Mouse (Mus musculus) heart, postnatal 10 days (tissue): ENCODE data around the gene Serpina3m. TPM values are rescaled to one million over a fixed set of nuclear protein-coding genes. Genes with fewer than 3 reads are reported as not detected.
"Not testable (repeated sequence)": the region's sequence is repeated elsewhere in the genome, so short reads cannot be mapped to it uniquely, and the experiment has no call there.

ENCODE experiments used
- DNase-seq, 2 experiments: peaks; one replicate each; pipeline ENCODE4 v3.0.0; 2021
- intact Hi-C: fragments of 180-260 bp; cut with DNase I; formaldehyde crosslinking; loops from one replicate; pipeline ENCODE4 v1.15.1; 2025
- total RNA-seq, 2 experiments: library from RNA; stranded (reverse); gene quantifications; 2 replicates each; pipeline ENCODE4 v1.2.3; 2021

Serpina3m gene
- not detected for total RNA-seq

DNA sequence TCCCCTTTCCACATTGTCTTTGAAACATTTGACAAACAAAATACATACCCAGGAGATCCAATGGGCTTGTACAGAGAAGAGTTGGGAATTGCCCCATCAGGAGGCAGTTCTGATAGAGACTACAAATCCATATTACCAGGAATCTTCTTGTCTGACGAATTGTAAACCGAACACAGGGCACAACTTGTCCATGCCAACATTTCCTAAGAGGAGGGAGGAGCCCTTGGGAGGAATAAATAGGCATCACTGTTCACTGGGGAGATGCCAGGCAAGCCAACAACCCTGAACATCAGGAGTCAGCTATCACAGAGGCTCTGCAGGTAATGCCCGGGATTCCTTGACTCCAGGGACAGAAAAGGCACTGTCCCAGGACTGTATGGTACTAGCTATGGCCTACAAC lies at the start of gene Serpina3m, which contains the start of gene Serpina3k:
Serpina3m (plus strand) TSS at position 261 of the 400 bp plus-strand sequence.
Serpina3k (plus strand) TSS at position 261 of the 400 bp plus-strand sequence.
- intact Hi-C loops, DNase-seq: not testable (repeated sequence)

DNA sequence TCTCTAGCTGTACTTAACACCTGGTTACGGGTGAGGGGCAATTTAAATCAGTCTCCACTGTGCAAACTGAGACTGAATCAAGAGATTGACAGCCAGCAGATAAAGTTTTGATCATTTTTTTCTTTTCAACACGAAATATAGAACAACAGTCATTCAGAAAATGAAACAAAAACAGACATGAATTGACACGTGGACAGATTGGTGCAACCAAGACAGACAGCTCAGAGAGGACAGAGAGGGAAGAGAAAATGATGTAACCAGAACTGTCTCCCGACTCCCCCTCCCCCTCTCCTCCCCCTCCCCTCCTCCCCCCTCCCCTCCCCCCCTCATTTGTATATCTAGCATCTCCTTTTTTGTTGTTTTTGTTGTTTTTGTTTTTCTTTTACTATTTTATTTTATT lies 48.4 kb upstream of the Serpina3m start:
- no peak for DNase-seq
- intact Hi-C loops: no loop called here

DNA sequence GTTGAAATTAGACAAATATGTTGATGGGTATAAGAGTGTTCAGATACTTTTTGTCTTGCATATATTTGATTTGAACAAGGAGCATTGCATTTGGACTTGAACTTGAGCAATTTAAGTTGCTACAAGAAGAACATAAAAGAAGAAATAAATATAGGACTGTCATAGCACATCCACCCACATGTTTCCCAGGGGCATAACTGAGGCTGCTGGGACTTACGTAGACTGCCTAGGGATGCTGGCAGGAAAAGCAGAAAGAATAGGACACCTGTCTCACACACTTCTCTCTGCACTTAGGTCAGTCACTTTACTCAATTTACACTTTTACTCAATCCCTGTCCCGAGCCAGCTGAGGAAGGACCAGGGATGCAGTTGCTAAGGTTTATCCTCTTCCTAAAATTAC lies 44.3 kb upstream of the Serpina3m start:
- intact Hi-C loops: no loop called here
- DNase-seq: no peak

DNA sequence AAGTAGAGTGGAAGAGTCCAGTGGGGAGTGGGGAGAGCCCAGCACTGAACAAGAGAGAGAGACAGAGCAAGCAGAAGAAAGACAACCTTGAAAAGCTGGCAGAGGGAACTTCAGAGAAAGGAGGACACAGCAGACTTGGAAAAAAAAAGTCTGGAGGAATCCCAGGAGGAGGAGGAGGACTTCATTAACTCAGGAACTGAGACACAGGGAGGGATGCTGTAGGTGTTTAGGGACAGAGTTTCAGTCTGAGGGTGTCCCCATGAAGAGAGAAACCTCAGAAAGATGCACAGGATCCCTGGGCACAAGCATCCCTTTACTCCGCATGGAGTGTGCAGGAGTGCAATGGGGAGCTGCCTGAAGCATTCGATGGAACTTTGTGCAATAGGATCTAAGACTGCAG lies 40.2 kb upstream of the Serpina3m start:
- intact Hi-C loops: no loop called here
- DNase-seq: no peak

DNA sequence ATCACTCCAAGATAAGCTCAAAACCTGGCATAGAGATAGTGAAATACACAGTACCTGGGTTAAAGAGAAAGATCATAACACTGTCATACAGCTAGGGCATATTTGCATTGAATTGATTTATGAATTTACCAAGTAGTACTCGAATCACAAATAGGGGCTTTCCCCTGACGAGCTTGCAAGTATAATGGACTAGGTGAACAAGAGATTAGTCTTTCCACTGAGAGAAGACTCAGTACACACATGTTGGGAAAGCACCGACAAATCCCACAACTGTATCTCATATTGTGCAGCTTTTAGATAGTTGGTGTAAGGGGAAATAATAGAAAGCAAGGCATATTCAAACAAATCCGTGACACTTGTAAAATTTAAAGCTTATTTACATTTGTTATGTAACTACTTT lies 32.3 kb upstream of the Serpina3m start:
- no peak for DNase-seq
- intact Hi-C loops: no loop called here

DNA sequence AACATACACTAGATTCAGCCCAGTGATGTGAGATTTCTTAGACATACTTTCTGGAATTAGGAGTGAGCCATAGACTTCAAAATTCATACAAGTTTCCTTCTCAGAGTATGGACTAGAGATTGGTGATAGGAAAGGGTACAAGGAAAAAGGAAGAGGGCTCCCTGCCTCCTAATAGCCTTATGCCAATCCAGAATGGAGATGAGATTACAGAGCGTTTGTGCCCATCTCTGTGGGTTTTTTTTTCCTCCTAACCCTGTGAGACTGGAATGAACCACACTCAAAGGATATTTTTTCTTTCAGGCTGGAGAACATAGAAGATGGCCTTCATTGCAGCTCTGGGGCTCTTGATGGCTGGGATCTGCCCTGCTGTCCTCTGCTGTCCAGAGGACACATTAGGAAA lies 24.0 kb upstream of the Serpina3m start, which contains the start of gene Serpina3j:
Serpina3j (plus strand) TSS at position 301 of the 400 bp plus-strand sequence.
- intact Hi-C loops: no loop called here
- no peak for DNase-seq

DNA sequence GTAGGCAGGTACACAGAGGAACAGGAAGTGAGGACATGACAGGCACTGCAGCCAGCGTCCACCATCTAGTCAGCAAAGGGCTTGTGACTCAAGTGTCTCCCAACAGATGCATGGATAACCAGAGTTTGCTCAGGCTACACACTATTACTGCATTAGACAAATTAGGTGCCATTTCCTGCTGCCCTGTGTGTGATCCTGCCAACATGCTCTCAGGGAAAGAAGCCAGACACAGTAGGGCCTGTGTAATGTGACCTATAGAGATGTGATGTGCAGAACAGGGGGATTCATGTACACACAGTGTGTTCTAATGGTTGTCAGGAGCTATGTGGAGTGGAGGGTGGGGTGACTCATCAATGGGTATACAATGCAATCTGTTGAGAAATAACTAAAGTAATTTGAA lies 15.8 kb upstream of the Serpina3m start:
- intact Hi-C loops: no loop called here
- no peak for DNase-seq

DNA sequence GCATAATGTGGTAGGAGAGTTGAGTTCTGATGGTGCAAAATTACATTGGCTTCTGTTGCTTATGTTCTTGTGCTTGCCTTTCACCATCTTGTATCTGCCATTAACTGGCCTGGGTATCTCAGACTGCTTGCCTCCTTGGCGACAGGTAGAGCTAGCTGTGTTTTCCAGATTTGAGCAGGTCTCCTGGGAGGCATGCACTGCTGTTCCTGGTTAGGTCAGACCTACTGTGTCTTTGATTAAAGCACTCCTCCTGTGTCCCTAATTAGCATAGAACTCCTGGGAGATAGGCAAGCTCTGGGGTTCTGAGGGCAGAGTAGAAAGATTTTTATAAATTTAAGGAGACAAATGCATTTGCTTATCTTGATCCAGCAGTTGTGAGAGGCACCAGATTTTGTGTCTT lies 6.6 kb upstream of the Serpina3m start:
- intact Hi-C loops: no loop called here
- no peak for DNase-seq

DNA sequence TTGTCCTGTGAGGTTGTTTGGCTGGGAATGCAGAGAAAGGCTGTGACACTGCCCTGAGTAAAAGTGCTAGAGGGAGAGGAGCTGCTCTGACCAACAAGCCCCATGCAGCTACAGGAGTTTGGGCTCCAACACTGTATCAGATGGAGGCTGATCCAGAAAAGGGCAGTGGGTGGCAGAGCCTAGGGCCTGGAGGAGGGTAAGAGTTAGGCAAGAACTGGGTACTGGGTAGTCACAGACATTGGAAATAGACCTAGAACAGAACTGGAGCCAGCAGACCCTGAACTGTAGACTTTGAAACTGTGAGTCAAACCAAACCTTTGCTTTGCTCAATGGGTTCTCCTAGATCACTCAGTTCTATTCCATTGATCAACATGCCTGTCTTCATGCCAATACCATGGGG lies 1.4 kb upstream of the Serpina3m start:
- DNase-seq, intact Hi-C loops: not testable (repeated sequence)

DNA sequence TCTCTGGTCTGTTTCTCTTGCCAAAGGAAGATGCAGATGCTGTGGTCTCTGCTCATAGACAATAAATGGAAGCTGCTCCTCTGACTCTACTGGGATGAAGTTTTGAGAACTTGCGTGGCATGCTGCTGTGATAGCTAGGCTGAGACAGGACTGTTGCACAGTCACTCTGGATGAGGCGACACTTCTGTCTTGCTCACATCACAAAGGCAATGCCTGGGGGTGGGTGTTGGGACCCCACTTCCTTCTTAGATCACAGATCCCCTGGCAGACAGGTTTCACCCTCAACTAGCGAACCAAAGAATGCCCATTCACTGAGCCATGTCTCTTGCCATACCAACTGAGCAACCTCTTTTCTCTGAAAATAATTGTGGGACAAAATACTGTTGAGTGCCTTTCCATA lies 419 bp downstream of the Serpina3m start:
- intact Hi-C loops: no loop called here
- no peak for DNase-seq

DNA sequence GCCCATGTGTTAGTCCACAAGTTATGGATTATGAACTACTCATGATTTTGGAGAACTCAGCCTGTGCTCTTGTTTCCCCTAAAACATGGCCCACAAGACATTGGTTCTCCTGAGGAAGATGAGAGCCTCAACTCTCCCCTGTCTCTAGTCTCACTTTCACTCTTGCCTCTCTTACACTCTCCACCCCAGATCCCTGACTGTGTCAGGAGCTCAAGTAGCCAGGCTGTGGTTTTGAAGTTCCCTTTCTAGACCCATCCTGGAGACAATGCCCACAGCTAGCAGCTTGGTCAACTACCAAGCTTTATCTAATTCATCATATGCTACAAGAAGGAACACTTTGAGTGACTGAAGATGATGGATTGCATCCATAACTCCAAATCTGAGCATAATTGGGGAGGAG lies 4.2 kb downstream of the Serpina3m start:
- DNase-seq, intact Hi-C loops: not testable (repeated sequence)

DNA sequence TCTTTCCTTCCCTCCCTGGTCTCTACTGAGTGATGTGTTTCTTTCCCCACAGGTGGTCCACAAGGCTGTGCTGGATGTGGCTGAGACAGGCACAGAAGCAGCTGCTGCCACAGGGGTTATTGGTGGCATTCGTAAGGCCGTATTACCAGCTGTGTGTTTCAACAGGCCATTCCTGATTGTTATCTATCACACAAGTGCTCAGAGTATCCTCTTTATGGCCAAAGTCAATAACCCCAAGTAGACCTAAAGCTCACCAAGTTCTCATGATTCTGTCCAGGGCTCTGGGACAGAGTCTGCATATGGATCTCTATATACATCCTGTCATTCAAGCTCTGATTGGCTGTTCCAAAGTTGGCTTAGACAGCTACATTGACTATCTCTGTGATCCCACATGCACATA lies 6.9 kb downstream of the Serpina3m start:
- DNase-seq: no peak
- intact Hi-C loops: no loop called here

DNA sequence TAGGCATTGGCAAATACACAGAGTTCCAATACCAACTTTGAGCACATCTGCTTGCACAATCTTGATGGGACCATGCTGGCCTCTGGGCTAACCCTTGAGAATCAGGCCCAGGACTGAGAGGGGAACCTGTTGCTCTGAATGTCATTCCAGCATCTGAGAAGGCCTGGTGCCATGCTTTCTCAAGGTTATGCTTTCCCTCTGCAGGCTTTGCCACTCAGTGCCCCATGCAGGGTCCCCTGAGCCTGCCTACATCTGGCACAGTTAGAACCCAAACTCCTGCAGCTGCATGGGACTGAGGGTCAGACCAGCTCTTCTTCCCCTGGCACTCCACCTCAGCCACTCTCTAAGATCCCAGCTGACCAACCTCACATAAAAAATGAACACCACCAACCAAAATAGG lies 7.4 kb downstream of the Serpina3m start:
- no peak for DNase-seq
- intact Hi-C loops: no loop called here

DNA sequence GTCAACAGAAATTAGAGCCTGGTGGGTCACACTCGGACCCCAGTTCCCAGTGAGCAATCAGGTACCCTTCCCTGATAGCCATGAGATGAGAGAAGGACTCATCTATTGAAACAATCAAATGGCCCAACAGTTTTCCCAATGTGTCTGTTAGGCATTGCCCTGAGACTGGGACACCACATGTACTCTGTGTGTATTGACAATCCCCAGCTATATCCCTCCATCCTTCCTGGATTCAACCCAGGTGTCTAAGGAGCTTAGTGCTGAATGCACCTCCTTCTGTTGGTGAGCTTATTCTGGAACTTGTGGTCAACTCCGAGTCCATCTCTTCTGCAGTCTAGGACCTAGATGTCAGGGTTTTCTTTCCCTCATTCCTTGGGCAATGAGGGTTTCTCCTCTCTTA lies 8.8 kb downstream of the Serpina3m start:
- no peak for DNase-seq
- intact Hi-C loops: no loop called here

DNA sequence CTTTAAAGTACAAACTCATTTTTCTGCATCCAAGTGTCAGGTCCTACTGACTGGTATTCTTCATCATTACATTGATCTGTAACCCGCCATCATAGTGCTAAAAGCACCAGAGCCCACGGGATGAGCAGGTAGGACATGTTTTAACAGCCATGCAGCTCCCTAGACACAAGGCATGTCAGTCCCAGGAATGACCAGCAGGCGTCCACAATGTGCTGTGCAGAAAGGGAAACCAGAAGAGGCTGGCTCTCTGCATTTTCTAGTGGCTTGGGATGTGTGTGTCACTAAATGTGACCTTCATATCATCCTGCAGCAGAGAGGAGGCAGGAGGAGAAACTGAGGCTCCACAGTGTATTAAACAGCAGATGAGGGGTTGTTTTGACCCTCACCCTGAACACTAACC lies 13.5 kb downstream of the Serpina3m start:
- peak; percentile 30 to 56 for DNase-seq
- intact Hi-C loops: loop anchor here (5.0 kb wide), 1 partner anchor 65 kb away; no protein-coding TSS in a partner anchor

DNA sequence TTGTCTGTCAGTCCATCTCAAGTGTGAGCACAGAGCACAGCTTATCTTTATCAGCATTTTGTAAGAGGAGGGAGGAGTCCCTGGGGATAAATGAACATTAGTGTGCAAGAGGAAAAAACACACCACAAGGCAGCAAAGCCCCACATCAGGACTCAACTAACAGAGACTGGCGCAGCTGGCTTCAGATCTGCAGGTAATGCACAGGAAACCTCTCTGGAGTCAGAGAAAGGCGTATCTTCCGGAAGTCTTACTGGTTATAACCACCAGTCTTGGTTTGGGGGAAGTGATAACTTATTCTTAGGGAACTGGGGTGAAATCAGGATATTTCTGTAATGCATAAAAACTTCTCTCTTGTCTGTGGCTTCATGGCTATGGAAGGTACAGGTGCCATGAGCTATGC lies 17.7 kb downstream of the Serpina3m start:
- DNase-seq: no peak
- intact Hi-C loops: no loop called here

DNA sequence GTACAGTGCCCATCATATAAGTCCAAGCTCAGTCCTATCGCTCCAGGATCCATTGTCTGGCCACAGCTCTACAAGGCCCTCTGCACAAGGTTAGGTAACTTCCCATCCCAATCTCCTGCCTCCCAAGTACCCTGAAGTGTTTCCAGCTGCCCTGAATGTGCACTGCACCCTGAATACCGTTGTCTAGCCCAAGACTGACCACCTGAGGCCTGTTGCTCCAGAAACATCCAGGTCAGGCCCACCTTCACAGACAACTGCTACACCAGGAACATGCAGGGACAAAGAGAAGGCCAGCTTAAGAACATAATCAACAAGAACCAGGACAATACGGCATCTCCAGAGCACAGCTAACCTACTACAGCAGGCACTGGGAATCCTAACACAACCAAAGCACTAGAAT lies 31.7 kb downstream of the Serpina3m start:
- intact Hi-C loops: no loop called here
- DNase-seq: no peak

DNA sequence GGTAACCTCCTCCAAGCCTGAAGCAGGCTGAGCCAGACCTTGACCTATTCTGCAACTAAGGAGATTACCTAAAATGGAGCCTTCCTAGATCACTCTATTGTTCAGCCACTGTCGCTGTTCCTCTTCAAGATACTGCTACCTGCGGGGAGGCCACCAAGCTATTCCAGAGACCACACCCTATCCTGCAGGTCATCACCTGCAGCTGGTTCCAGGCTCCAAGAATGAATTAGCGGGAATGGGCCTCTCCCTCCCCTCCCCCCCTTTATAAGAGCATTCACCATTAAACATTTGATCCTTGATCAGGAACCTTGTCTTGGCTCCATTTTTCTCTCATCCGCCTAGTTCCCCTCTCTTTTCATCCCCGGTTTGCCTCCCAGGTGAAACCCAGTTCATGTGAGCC lies 38.9 kb downstream of the Serpina3m start:
- DNase-seq, intact Hi-C loops: not testable (repeated sequence)

DNA sequence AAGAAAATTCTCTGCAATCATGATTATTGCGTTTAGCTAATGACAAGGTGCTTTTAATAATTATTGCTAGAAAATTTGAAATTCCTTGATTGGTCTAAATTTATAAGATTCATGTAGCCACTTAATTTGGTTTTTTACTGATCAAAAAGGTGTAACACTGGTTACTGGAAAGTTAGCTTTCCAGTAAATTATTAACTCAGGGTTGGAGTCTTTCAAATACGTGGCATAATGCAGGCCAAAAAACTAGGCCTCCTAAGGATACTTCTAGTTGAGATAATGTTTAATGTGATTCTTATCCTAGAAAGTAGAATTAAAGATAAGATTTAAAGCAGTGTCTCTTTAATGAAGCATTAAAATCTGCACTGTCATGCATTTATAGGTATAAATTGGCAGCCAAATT lies 40.1 kb downstream of the Serpina3m start:
- intact Hi-C loops, DNase-seq: not testable (repeated sequence)

DNA sequence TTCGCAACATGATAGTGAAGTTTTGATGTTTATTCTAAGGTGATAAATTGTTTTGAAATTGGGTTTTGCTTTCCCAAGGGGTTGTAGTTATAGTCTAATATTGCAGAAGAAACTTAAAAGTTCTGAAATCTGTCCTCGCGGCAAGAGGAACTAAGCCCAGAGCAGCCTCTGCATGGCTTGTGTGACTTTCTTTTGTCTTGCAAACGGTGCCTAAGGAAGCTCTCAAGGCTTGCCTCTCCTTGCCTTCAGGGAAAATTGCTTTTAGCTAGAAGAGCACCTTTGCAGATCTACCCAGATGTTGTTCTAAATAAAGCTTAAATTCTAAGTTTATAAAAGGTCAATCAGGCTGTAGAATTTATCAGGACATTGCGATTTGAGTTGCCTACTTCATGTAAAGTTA lies 40.5 kb downstream of the Serpina3m start:
- intact Hi-C loops, DNase-seq: not testable (repeated sequence)

DNA sequence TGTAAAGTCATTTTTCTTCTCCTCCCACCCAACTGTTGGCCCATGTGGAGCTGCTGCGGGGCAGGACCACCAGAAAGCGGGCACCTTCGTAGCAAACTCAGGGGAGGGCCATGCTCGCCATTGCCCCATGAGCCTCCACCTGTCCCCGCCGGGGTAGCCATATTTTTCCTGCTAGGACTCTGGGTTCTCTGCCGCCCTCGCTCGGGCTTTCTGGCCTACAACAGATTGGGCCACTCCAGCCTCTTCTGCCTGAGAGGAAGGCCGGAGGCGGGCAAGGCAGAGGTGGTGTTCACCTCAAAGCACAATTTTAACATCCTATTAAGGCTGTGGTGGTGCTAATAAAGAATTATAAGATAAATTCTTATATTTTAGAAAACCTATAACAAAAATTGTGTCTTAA lies 41.6 kb downstream of the Serpina3m start:
- DNase-seq: no peak
- intact Hi-C loops: no loop called here

DNA sequence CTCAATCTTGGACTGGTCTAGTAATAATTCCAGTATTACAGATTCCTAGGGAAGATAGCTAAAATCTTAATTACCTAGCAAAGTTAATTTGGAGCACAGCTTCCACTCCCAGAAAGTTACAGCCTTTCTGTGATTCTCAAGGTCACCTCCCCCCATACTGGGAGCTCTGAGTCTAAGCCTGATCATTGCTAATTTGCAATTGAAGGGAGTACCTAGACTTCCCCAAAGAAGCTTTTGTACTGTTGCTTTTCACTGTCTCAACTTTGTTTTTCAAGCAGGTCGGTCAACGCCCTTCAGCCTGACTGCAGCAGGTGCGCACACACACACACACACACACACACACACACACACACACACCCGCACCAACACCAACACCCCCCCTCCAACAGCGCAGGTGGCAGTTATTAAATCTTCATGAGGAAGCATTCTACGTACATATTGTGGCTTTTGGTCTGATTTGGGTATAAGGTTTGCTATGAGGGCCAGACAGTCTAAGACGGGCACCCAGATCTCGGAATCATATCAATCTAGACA lies 42.9 kb downstream of the Serpina3m start:
- intact Hi-C loops: not testable (repeated sequence)

DNA sequence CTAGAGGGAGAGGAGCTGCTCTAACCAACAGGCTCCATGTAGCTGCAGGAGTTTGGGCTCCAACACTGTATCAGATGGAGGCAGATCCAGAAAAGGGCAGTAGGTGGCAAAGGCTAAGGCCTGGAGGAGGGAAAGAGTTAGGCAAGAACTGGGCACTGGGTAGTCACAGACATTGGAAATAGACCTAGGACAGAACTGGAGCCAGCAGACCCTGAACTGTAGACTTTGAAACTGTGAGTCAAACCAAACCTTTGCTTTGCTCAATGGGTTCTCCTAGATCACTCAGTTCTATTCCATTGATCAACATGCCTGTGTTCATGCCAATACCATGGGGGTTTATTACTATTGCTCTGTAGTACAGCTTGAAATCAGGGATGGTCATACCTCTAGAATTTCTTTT lies 47.7 kb downstream of the Serpina3m start:
- DNase-seq, intact Hi-C loops: not testable (repeated sequence)

More for the DNA sequence above, 42.9 kb downstream of the Serpina3m start:
- not testable (repeated sequence) for DNase-seq
